Mouse (Mus musculus) neural tube, embryonic 12.5 days (tissue): ENCODE measurements at regions not wholly inside any gene's neighbourhood (a gene's known extent, or its start where the extent isn't known, plus 50 kb on each side); places are given as distances from the start of the nearest gene placed in this dataset. TPM values are rescaled to one million over a fixed set of nuclear protein-coding genes. Genes with fewer than 3 reads are reported as not detected.
A peak's percentile ranks its signal among the peaks of the same experiment; 100 is the strongest.

Experiments
- ATAC-seq: fragments of 200-750 bp; cut with Nextera tagmentation; 2 replicates; pipeline ENCODE4 v1.8.0; 2017; ENCODE audit warnings: low read depth, mild to moderate bottlenecking, moderate TSS enrichment, moderate library complexity; ENCODE audit not compliant: low FRiP score
- H3K27ac ChIP-seq: fragments of 300-500 bp; sonication (generic); 2 replicates; pipeline ENCODE4 v1.5.1; 2016
- H3K27me3 ChIP-seq: fragments of 300-500 bp; sonication (generic); replicated peaks from 2 replicates; pipeline ENCODE4 v1.6.1; 2016; ENCODE audit warnings: mild to moderate bottlenecking
- H3K36me3 ChIP-seq: fragments of 300-500 bp; sonication (generic); 2 replicates; pipeline ENCODE4 v1.6.1; 2016; ENCODE audit warnings: mild to moderate bottlenecking
- H3K4me1 ChIP-seq: fragments of 300-500 bp; sonication (generic); 2 replicates; pipeline ENCODE4 v1.6.1; 2016
- H3K4me2 ChIP-seq: fragments of 300-500 bp; sonication (generic); replicated peaks from 2 replicates; pipeline ENCODE4 v1.6.1; 2016; ENCODE audit warnings: mild to moderate bottlenecking
- H3K4me3 ChIP-seq: fragments of 300-500 bp; sonication (generic); 2 replicates; pipeline ENCODE4 v1.5.1; 2016
- H3K9ac ChIP-seq: fragments of 300-500 bp; sonication (generic); 2 replicates; pipeline ENCODE4 v1.6.1; 2016; ENCODE audit warnings: mild to moderate bottlenecking
- H3K9me3 ChIP-seq: fragments of 300-500 bp; sonication (generic); 2 replicates; pipeline ENCODE4 v1.6.1; 2016; ENCODE audit warnings: mild to moderate bottlenecking
- WGBS: fragments of 180-500 bp; shearing (Covaris S2); methylation state at CpG from one replicate; pipeline ENCODE4 v1.1.7; 2016; 5-methylcytosine and 5-hydroxymethylcytosine counted together
- microRNA-seq: library from miRNA; unstranded; fragments of <30 nt; microRNA quantifications from one replicate; pipeline ENCODE4, GENCODE M21; 2017

DNA sequence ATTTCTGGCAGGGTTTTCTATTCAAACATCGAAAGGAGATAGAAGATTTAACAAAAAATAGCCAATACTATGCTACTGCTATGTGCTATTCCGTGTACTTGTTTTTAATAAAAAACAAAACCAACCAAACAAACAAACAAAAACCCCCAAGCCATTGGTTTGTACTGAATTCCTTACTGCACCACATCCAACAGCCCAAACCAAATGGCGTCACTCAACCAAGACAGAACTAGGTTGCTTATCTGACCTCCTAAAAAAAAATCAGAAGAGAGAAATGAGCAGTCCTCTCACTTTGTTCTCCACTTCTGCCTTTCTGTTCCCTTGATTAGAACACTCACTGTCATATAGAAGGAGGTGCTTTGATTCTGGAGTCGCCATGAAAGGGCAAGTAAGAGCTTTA, 68.6 kb upstream of the Klf7 start:
- H3K9ac ChIP-seq: no peak overlapping the region
- no peaks in the 10 kb centered on the region for H3K27me3 ChIP-seq
- ATAC-seq: no peak
- 94% methylated on average over 4 of the region's 4 CpGs for WGBS
- peaks cover 39% of the 10 kb centered on the region for H3K4me1 ChIP-seq
- H3K27ac ChIP-seq: no peak overlapping the region
- no peak overlapping the region for H3K4me3 ChIP-seq
- no peak overlapping the region for H3K4me2 ChIP-seq
- no peaks in the 10 kb centered on the region for H3K36me3 ChIP-seq
- no peaks in the 10 kb centered on the region for H3K9me3 ChIP-seq

DNA sequence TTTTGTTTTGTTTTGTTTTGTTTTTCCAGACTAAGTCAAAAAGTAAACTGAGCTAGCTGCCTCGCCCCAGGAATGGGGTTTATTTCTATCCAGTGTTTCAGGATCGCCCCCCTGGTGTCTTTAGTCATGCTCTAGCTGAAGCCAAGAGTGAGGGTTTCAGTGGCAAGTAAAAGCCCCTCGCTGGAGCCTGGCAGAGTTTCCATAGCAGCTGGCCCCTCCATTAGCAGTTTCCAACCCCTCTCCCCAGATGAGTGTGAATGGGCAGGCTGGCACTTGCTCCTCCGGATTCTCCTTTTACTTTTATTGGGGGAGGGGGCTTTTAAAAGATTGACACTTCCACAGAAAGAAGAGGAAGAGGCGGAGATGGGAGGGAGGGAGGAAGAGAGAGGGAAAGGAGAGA, 68.0 kb upstream of the Klf7 start:
- Histone ChIP-seq H3K9me3 (no peaks in the 10 kb centered on the region), H3K4me2 (no peak overlapping the region), H3K36me3 (no peaks in the 10 kb centered on the region), H3K4me3 (no peak overlapping the region), H3K4me1 (peaks cover 39% of the 10 kb centered on the region), H3K27ac (no peak overlapping the region), H3K27me3 (no peaks in the 10 kb centered on the region), H3K9ac (no peak overlapping the region)
- 14% methylated on average over 5 of the region's 5 CpGs for WGBS
- no peak for ATAC-seq

DNA sequence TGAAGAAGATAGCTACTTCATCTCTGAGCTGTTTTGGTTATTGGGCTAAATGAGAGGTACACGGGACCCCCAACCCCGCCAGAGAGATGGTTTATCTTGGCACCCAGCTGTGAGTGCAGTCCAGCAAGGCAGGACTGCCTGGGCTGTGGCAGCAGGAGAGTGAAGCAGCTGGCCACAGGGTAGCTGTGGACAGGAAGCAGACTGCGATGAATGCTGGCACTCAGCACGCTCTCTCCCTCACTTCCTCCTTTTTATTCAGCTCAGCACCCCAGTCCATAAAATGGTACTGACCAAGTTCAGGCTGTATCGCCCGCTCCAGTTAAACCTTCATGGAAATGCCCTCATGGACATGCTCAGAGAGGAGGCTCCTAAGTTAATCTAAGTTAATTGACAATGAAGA, 67.4 kb upstream of the Klf7 start:
- no peak overlapping the region for H3K4me3 ChIP-seq
- H3K4me1 ChIP-seq: peaks cover 39% of the 10 kb centered on the region
- 43% methylated on average over 6 of the region's 6 CpGs for whole genome bisulfite sequencing
- H3K9me3 ChIP-seq: no peaks in the 10 kb centered on the region
- no peaks in the 10 kb centered on the region for H3K36me3 ChIP-seq
- no peaks in the 10 kb centered on the region for H3K27me3 ChIP-seq
- no peak overlapping the region for H3K4me2 ChIP-seq
- H3K27ac ChIP-seq: no peak overlapping the region
- ATAC-seq: peak; percentile 38; the same call in 1 of the 2 replicates
- no peak overlapping the region for H3K9ac ChIP-seq

DNA sequence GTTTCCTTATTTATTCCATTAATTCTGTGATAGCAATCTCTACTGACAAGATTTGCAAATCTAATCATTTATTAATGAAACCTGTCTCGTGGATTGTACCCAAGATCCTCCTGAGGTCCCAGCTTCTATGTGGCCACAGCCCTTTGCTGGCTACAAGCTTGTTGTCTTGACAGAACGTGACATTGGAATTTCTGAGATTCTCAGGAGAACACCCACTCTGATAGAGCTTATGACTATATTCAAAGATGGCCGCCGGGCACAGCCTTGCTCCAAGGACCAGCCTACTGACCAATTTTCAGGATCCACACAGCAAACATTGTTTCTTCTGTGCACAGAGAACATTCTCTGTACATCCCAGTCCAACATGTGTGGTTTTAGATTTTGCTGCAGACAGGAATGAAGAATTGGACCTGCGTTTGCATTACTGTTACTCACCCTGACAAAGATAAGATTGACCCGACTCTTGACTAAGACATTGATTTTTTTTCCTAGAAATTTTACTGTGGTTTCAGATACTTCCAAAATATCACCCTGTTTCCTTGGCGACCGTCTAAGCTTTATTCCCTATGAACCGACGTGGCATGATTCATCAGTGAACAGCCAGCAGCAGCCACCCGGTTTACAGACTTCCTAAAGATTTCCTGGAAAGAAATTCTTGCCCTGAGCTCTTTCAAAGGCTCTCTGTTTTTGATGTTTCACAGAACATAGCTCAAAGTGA, 65.9 kb upstream of the Klf7 start:
- WGBS: 79% methylated on average over 11 of the region's 11 CpGs
- H3K27me3 ChIP-seq: no peaks in the 10 kb centered on the region
- H3K4me2 ChIP-seq: no peak overlapping the region
- no peaks in the 10 kb centered on the region for H3K9me3 ChIP-seq
- H3K4me1 ChIP-seq: peaks cover 30% of the 10 kb centered on the region
- no peak overlapping the region for H3K27ac ChIP-seq
- no peaks in the 10 kb centered on the region for H3K36me3 ChIP-seq
- no peak for ATAC-seq
- no peak overlapping the region for H3K9ac ChIP-seq
- no peak overlapping the region for H3K4me3 ChIP-seq

DNA sequence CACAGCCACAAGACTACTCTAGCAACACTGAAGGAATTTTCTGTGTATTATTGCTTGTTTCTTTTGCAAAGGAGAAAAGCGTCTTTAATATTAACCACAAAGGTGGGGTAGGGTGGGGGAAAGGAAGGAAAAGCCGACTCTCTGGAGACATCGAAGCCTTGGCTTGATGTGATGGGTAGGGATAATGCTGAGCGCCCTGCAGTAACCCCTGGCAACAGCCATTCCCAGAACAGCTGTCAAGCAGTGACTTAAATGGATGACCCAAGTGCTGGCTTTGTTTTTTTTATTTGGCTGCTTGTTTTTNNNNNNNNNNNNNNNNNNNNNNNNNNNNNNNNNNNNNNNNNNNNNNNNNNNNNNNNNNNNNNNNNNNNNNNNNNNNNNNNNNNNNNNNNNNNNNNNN, 51.6 kb upstream of the Klf7 start:
- H3K27me3 ChIP-seq: no peaks in the 10 kb centered on the region
- H3K4me3 ChIP-seq: no peak overlapping the region
- peaks cover 18% of the 10 kb centered on the region for H3K4me1 ChIP-seq
- peak; percentile 85; the same call in 1 of the 2 replicates for ATAC-seq
- no peaks in the 10 kb centered on the region for H3K9me3 ChIP-seq
- peak overlapping the region; percentile 27 for H3K4me2 ChIP-seq
- no peaks in the 10 kb centered on the region for H3K36me3 ChIP-seq
- no peak overlapping the region for H3K27ac ChIP-seq
- 16% methylated on average over 4 of the region's 4 CpGs for WGBS
- no peak overlapping the region for H3K9ac ChIP-seq

DNA sequence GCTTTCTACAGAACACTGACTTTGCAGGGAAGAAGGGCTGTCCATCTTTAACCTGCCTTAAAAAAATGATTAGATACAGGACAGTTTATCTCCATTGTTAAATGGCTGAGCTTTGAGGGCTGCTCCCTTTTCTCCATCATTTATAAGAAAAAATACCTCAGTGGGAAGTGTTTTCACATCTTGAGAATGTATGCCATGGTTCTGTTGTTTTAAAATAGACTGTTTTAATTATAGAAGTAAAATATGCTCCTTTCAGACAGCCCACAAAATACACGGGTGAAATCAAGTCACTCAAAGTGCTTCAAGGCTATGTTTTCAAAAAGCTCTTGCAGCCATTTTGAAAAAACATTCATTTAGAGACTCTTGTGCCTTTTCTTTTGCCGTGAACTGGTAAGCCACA, 50.0 kb upstream of the Klf7 start:
- Histone ChIP-seq H3K27me3 (no peaks in the 10 kb centered on the region), H3K4me1 (peaks cover 18% of the 10 kb centered on the region), H3K4me3 (no peak overlapping the region), H3K4me2 (no peak overlapping the region), H3K27ac (no peak overlapping the region), H3K9me3 (no peaks in the 10 kb centered on the region), H3K9ac (no peak overlapping the region), H3K36me3 (no peaks in the 10 kb centered on the region)
- ATAC-seq: no peak
- 51% methylated on average over 2 of the region's 2 CpGs for WGBS

Small RNA genes in the stretch of these regions (microRNA-seq; reads per million reads assigned to microRNA genes)
- not detected for gene Gm25748
